Mouse (Mus musculus) heart, postnatal 0 days (tissue): ENCODE data around the gene Ccz1.

Experiments used
- CTCF ChIP-seq: IDR thresholded peaks from 2 replicates; pipeline ENCODE4 v1.5.1; 2016; ENCODE audit warnings: antibody characterized with exemption, control low read depth, low read depth
- EP300 ChIP-seq: IDR thresholded peaks from 2 replicates; pipeline ENCODE4 v1.6.1; 2016; ENCODE audit warnings: antibody characterized with exemption, low read depth

DNA sequence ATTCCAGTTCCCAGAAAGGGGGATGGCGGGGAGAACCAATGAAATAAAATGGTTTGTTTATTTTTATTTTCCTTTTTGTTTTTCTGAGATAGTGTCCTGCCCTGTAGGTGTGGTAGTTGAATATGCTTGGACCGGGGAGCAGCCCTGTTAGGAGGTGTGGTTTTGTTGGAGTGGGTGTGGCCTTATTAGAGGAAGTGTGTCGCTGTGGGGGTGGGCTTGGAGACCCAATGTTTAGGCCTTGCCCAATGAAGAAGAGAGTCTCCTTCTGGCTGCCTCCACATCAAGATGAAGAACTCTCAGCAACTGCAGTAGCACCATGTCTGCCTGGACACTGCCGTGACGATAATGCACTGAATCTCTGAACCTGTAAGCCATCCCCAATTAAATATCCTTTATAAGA, 25.2 kb upstream of the Ccz1 start:
- TF ChIP-seq CTCF (no peak), EP300 (no peak)
